Mouse (Mus musculus) limb, embryonic 14.5 days (tissue): ENCODE results near the gene Gm49322. TPM values are rescaled to one million over a fixed set of nuclear protein-coding genes. Genes with fewer than 3 reads are reported as not detected.

Experiments used
- ATAC-seq: fragments of 200-750 bp; cut with Nextera tagmentation; 2 replicates; pipeline ENCODE4 v1.8.0; 2017; ENCODE audit warnings: low read depth, moderate number of reproducible peaks, moderate TSS enrichment; ENCODE audit not compliant: low FRiP score
- DNase-seq: peaks from one replicate; pipeline ENCODE4 v3.0.0-alpha.2; 2015; ENCODE audit warnings: low spot score
- H3K27ac ChIP-seq: fragments of 300-500 bp; sonication (generic); replicated peaks from 2 replicates; pipeline ENCODE4 v1.5.1; 2014; ENCODE audit warnings: low read depth, mild to moderate bottlenecking, low read length, moderate library complexity, mixed read lengths
- H3K27me3 ChIP-seq: fragments of 300-500 bp; sonication (generic); 2 replicates; pipeline ENCODE4 v1.6.1; 2014; ENCODE audit warnings: low read length, mixed read lengths; ENCODE audit not compliant: control insufficient read depth, insufficient read depth
- H3K36me3 ChIP-seq: fragments of 300-500 bp; sonication (generic); 2 replicates; pipeline ENCODE4 v1.6.1; 2014; ENCODE audit warnings: mild to moderate bottlenecking, low read length, moderate library complexity, mixed read lengths; ENCODE audit not compliant: control insufficient read depth, insufficient read depth
- H3K4me1 ChIP-seq: fragments of 300-500 bp; sonication (generic); 2 replicates; pipeline ENCODE4 v1.6.1; 2014; ENCODE audit warnings: antibody characterized with exemption, low read length, mixed read lengths; ENCODE audit not compliant: control insufficient read depth, insufficient read depth
- H3K4me2 ChIP-seq: fragments of 300-500 bp; sonication (generic); replicated peaks from 2 replicates; pipeline ENCODE4 v1.6.1; 2014; ENCODE audit warnings: low read depth, mild to moderate bottlenecking, low read length, moderate library complexity; ENCODE audit not compliant: severe bottlenecking
- H3K4me3 ChIP-seq: fragments of 300-500 bp; sonication (generic); replicated peaks from 2 replicates; pipeline ENCODE4 v1.5.1; 2014; ENCODE audit warnings: low read length
- H3K9ac ChIP-seq: fragments of 300-500 bp; sonication (generic); 2 replicates; pipeline ENCODE4 v1.6.1; 2014; ENCODE audit warnings: mild to moderate bottlenecking, low read depth, low read length, moderate library complexity; ENCODE audit not compliant: severe bottlenecking
- H3K9me3 ChIP-seq: fragments of 300-500 bp; sonication (generic); 2 replicates; pipeline ENCODE4 v1.6.1; 2016; ENCODE audit warnings: low read length; ENCODE audit not compliant: control insufficient read depth
- POLR2A ChIP-seq: fragments of 200-500 bp; IDR thresholded peaks from 2 replicates; pipeline ENCODE4 v1.8.0; 2012; ENCODE audit warnings: inconsistent platforms, mild to moderate bottlenecking, moderate library complexity, borderline replicate concordance; ENCODE audit not compliant: insufficient read depth, insufficient read length; ENCODE audit errors: extremely low read depth
- WGBS: fragments of 180-500 bp; shearing (Covaris S2); extraction: QIAGEN DNeasy Blood & Tissue Kit; methylation state at CpG from one replicate; pipeline ENCODE4 v1.1.7; 2014; 5-methylcytosine and 5-hydroxymethylcytosine counted together
- polyA plus RNA-seq, 2 experiments: library from polyadenylated mRNA; depleted of rRNA in 1 of 2; stranded (reverse) in 1 of 2; unstranded in 1 of 2; fragments of >200 nt; fragmentation: Nextera tagmentation in 1 of 2; extraction: Ambion mirVana in 1 of 2; gene quantifications; 2 replicates each; pipeline versions ENCODE4 v1.2.1 to v1.2.3; 2012 to 2014

Gm49322 gene
- polyA plus RNA-seq, 2 experiments, result 2.8 to 5.6 TPM

- ATAC-seq, result no peak
- Histone ChIP-seq H3K27me3 (no peaks in the 10 kb centered on the region), H3K9ac (peak overlapping the region; percentile 85), H3K4me3 (peak overlapping the region; percentile 94), H3K36me3 (peaks cover 22% of the 10 kb centered on the region), H3K4me1 (peaks cover 16% of the 10 kb centered on the region), H3K4me2 (peak overlapping the region; percentile 97), H3K9me3 (no peaks in the 10 kb centered on the region), H3K27ac (no peak overlapping the region)
- WGBS, result 15% methylated on average over 12 of the region's 12 CpGs
- no peak for DNase-seq
- TF ChIP-seq POLR2A, result no peak
Observed at GRCm38 (mm10) chr10:80589127-80589878, 16.5 kb upstream of the Gm49322 start.

GRCm38 (mm10) chr10:80589879-80590854 is 15.7 kb upstream of the Gm49322 start, which contains the start of gene Abhd17a:
Gene Abhd17a, minus strand, starts transcription at chr10:80590341.
- H3K9ac ChIP-seq, result peak within 1 kb of the TSS; percentile 85
- DNase-seq, result peak; percentile 95

GRCm38 (mm10) chr10:80596318-80596717 is 9.5 kb upstream of the Gm49322 start:
- Histone ChIP-seq H3K36me3 (no peaks in the 10 kb centered on the region), H3K27ac (no peak overlapping the region), H3K4me1 (no peaks in the 10 kb centered on the region), H3K9me3 (no peaks in the 10 kb centered on the region), H3K4me2 (no peak overlapping the region), H3K9ac (no peak overlapping the region), H3K27me3 (no peaks in the 10 kb centered on the region), H3K4me3 (no peak overlapping the region)
- 31% methylated on average over 4 of the region's 4 CpGs for WGBS
- ATAC-seq, result no peak
- DNase-seq, result no peak
- TF ChIP-seq POLR2A, result no peak

More at GRCm38 (mm10) chr10:80589879-80590854, 15.7 kb upstream of the Gm49322 start, which contains the start of gene Abhd17a:
- Histone ChIP-seq H3K27ac (0 out of 2 replicates have a peak within 1 kb of the TSS, but pooled peaks have one; percentile 46), H3K9me3 (no peaks in the 10 kb centered on the region), H3K36me3 (peaks cover 15% of the 10 kb centered on the region), H3K4me1 (peaks cover 16% of the 10 kb centered on the region), H3K27me3 (no peaks in the 10 kb centered on the region), H3K4me3 (peak within 1 kb of the TSS; percentile 94), H3K4me2 (peak within 1 kb of the TSS; percentile 97)
- WGBS, result 1% methylated on average over 61 of the region's 73 CpGs
- TF ChIP-seq POLR2A, result peak; percentile 82; the same call in 1 of the 2 replicates
- ATAC-seq, result peak; percentile 96

- peak; percentile 97 for ATAC-seq
Observed at GRCm38 (mm10) chr10:80602698-80603325, 3.0 kb upstream of the Gm49322 start, which contains the start of the genes Scamp4 and Adat3. Gene Scamp4, plus strand, starts transcription at chr10:80602872. Gene Adat3, plus strand, starts transcription at chr10:80602880.

More at GRCm38 (mm10) chr10:80602698-80603325, 3.0 kb upstream of the Gm49322 start, which contains the start of the genes Scamp4 and Adat3:
- Histone ChIP-seq H3K27ac (peak within 1 kb of the TSS; percentile 67), H3K9ac (peak within 1 kb of the TSS; percentile 59), H3K27me3 (no peaks in the 10 kb centered on the region), H3K4me2 (peak within 1 kb of the TSS; percentile 87), H3K4me3 (peak within 1 kb of the TSS; percentile 65), H3K9me3 (no peaks in the 10 kb centered on the region), H3K4me1 (peaks cover 11% of the 10 kb centered on the region), H3K36me3 (peaks cover 20% of the 10 kb centered on the region)
- peak; percentile 96 for DNase-seq
- peak; percentile 84; the same call in 1 of the 2 replicates for TF ChIP-seq POLR2A
- under 1% methylated on average over 48 of the region's 54 CpGs for WGBS
